Mouse (Mus musculus) CH12.LX (cell line): ENCODE data around the gene Ankrd39. TPM values are rescaled to one million over a fixed set of nuclear protein-coding genes. Genes with fewer than 3 reads are reported as not detected.

ENCODE experiments used
- DNase-seq: peaks from one replicate; pipeline ENCODE4 v3.0.0-alpha.2; 2013; ENCODE audit errors: extremely low read depth
- H3K27ac ChIP-seq: 2 replicates; pipeline ENCODE4 v1.5.1; 2012; ENCODE audit warnings: low read depth, mild to moderate bottlenecking, control low read depth, moderate library complexity; ENCODE audit not compliant: insufficient read depth
- H3K27me3 ChIP-seq: replicated peaks from 2 replicates; pipeline ENCODE3; 2012; ENCODE audit warnings: inconsistent platforms
- H3K36me3 ChIP-seq, 2 experiments: replicated peaks in 1 of 2; 2 replicates each; pipeline versions ENCODE3 to v1.6.1; 2012; ENCODE audit warnings: inconsistent platforms in 1 of 2, low read length in 1 of 2, mild to moderate bottlenecking in 1 of 2, mixed read lengths in 1 of 2, moderate library complexity in 1 of 2; ENCODE audit not compliant: control insufficient read depth in 1 of 2, insufficient read depth in 1 of 2
- H3K4me1 ChIP-seq, 2 experiments: 2 replicates each; pipeline ENCODE4 v1.6.1; 2012; ENCODE audit warnings: inconsistent platforms in 1 of 2, moderate library complexity in 1 of 2; ENCODE audit not compliant: insufficient read depth in 2 of 2, control insufficient read depth in 1 of 2
- H3K4me2 ChIP-seq: 2 replicates; pipeline ENCODE4 v1.6.1; 2012; ENCODE audit warnings: low read depth, mild to moderate bottlenecking, control low read depth; ENCODE audit not compliant: poor library complexity, insufficient read depth, severe bottlenecking
- H3K4me3 ChIP-seq, 3 experiments: fragments of 150-350 bp in 1 of 3; sonication (generic) in 1 of 3; replicated peaks in 1 of 3; 2 replicates each; pipeline versions ENCODE3 to v1.5.1; 2011 to 2012; ENCODE audit warnings: low read depth in 2 of 3, low read length in 2 of 3, mild to moderate bottlenecking in 2 of 3, moderate library complexity in 2 of 3, control low read depth in 1 of 3, improper control_type of control experiment in 1 of 3, inconsistent platforms in 1 of 3, mixed read lengths in 1 of 3; ENCODE audit not compliant: poor library complexity in 1 of 3
- H3K79me2 ChIP-seq: replicated peaks from 2 replicates; pipeline ENCODE4 v1.6.1; 2012; ENCODE audit warnings: mild to moderate bottlenecking, moderate library complexity; ENCODE audit not compliant: control insufficient read depth, poor library complexity, insufficient read depth, severe bottlenecking; ENCODE audit errors: extremely low read depth
- H3K9ac ChIP-seq: 2 replicates; pipeline ENCODE4 v1.6.1; 2012; ENCODE audit warnings: low read depth, mild to moderate bottlenecking, control low read depth, moderate library complexity; ENCODE audit not compliant: insufficient read depth
- H3K9me3 ChIP-seq: replicated peaks from 2 replicates; pipeline ENCODE3; 2012; ENCODE audit warnings: low read length, inconsistent platforms, mixed read lengths
- CHD2 ChIP-seq: IDR thresholded peaks from 2 replicates; pipeline ENCODE4 v1.6.1; 2011; ENCODE audit warnings: low read length, improper control_type of control experiment
- EP300 ChIP-seq: IDR thresholded peaks from 2 replicates; pipeline ENCODE4 v1.6.1; 2011; ENCODE audit warnings: low read length, improper control_type of control experiment
- JUN ChIP-seq: IDR thresholded peaks from 2 replicates; pipeline ENCODE4 v1.6.1; 2011; ENCODE audit warnings: low read depth, mild to moderate bottlenecking, low read length, improper control_type of control experiment, moderate library complexity; ENCODE audit not compliant: insufficient read depth
- JUND ChIP-seq: conservative IDR thresholded peaks from 2 replicates; pipeline ENCODE4 v1.6.1; 2011; ENCODE audit warnings: low read depth, low read length, improper control_type of control experiment
- KAT2A ChIP-seq: IDR thresholded peaks from 2 replicates; pipeline ENCODE4 v1.6.1; 2012; ENCODE audit warnings: low read length, improper control_type of control experiment, inconsistent platforms; ENCODE audit not compliant: insufficient replicate concordance
- TCF12 ChIP-seq: IDR thresholded peaks from 2 replicates; pipeline ENCODE4 v1.6.1; 2014; ENCODE audit warnings: low read depth, mild to moderate bottlenecking, inconsistent platforms, low read length, improper control_type of control experiment
- USF1 ChIP-seq: IDR thresholded peaks from 2 replicates; pipeline ENCODE4 v1.6.1; 2014; ENCODE audit warnings: low read depth, mild to moderate bottlenecking, inconsistent platforms, low read length, improper control_type of control experiment
- USF2 ChIP-seq: conservative IDR thresholded peaks from 2 replicates; pipeline ENCODE4 v1.6.1; 2011; ENCODE audit warnings: low read depth, low read length, improper control_type of control experiment
- dilution Hi-C: fragments of 300-500 bp; cut with MboI; formaldehyde crosslinking; loops from 2 replicates; pipeline ENCODE4 v1.14.3; 2020; ENCODE audit warnings: low sequenced_read_pairs; ENCODE audit not compliant: extremely low pct_unique_long_range_greater_than_20kb, extremely low pct_ligation_motif_present
- in situ Hi-C: fragments of 300-500 bp; cut with MboI; formaldehyde crosslinking; loops from 3 replicates; pipeline ENCODE4 v1.14.3; 2019; ENCODE audit warnings: low sequenced_read_pairs, low pct_ligation_motif_present, low pct_unique_long_range_greater_than_20kb, mixed read lengths
- polyA plus RNA-seq: library from polyadenylated mRNA; unstranded; fragments of >175 nt; gene quantifications from 2 replicates; pipeline ENCODE4 v1.2.1, GENCODE M21; 2012; ENCODE audit warnings: low read depth; ENCODE audit not compliant: insufficient read length
- total RNA-seq, 2 experiments: library from RNA; depleted of rRNA; stranded (reverse); fragments of 300-350 nt in 1 of 2; fragments of >200 nt in 1 of 2; gene quantifications; 2 replicates each; pipeline ENCODE4 v1.2.3; 2012 to 2014

Ankrd39 gene
- total and polyA plus RNA-seq, 3 experiments, result 4.3 to 14.8 (median 11.6) TPM

DNA sequence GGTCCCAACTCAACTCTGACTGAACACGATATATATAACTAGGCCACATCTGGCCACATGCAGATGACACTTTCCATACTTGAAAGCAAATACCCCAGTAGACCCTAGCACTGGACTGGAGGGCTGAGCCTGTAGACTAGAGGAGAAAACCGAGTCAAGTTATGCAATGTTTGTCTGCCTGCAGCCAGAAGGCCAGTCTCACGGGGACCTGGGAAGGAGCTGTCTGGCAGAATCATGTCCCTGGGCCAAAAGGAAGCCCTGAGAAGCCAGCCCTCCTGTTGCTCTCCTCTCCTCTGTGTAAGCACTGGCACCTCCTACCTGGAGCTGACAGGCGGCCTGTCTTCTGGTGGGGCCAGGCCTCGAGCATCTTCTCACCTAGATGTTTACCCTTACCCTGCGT is 28.1 kb upstream of the Ankrd39 start:
- no peak overlapping the region for H3K4me2 ChIP-seq
- H3K79me2 ChIP-seq, result no peaks in the 10 kb centered on the region
- no peak for TF ChIP-seq JUN
- no peak for TF ChIP-seq KAT2A
- H3K36me3 ChIP-seq, result no peaks in the 10 kb centered on the region
- H3K4me3 ChIP-seq, result no peak overlapping the region
- no peaks in the 10 kb centered on the region for H3K9me3 ChIP-seq
- in situ Hi-C loops (no loop called here), dilution Hi-C loops (no loop called here)
- H3K27me3 ChIP-seq, result no peaks in the 10 kb centered on the region
- H3K4me1 ChIP-seq, result peaks cover 2 to 23% of the 10 kb centered on the region in 2 experiments; a peak in 3 of 4 replicates
- DNase-seq, result no peak
- H3K27ac ChIP-seq, result no peak overlapping the region
- H3K9ac ChIP-seq, result no peak overlapping the region

- dilution Hi-C loops, result no loop called here
- DNase-seq, result no peak
- H3K9me3 ChIP-seq, result no peaks in the 10 kb centered on the region
- no peak overlapping the region for H3K4me3 ChIP-seq
- peaks cover 2 to 21% of the 10 kb centered on the region in 2 experiments; a peak in 3 of 4 replicates for H3K4me1 ChIP-seq
- TF ChIP-seq CHD2 (0 out of 2 replicates have a peak, but pooled peaks have one; percentile 41), JUND (no peak)
- H3K36me3 ChIP-seq, result no peaks in the 10 kb centered on the region
- H3K9ac ChIP-seq, result no peak overlapping the region
- no peaks in the 10 kb centered on the region for H3K27me3 ChIP-seq
- no peaks in the 10 kb centered on the region for H3K79me2 ChIP-seq
- H3K4me2 ChIP-seq, result no peak overlapping the region
- in situ Hi-C loops, result no loop called here
- H3K27ac ChIP-seq, result no peak overlapping the region
These were observed 27.1 kb upstream of the Ankrd39 start for GRCm38 (mm10) chr1:36574196-36574955.

DNA sequence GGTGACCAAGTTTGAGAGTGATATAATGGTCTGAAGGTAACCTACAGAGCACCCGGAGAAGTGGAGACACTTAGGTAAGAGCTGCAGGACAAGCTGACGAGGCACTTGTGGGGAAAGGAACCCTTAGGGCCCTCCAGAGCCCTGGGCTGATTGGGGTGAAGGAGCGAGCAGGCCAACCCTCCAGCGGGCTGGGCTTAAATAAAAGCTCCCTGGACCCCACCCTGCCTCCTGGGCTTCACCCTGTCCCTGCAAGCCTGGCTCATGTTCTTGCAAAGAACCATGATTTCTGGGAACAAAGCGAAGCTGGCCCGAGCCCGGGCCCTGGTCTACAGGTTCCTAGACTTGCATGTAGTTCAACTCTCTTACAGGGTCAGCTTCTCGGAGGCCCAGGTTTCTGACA is 26.3 kb upstream of the Ankrd39 start:
- in situ Hi-C loops, result no loop called here
- H3K4me1 ChIP-seq, result peaks cover 2 to 26% of the 10 kb centered on the region in 2 experiments; a peak in 3 of 4 replicates
- H3K9ac ChIP-seq, result no peak overlapping the region
- TF ChIP-seq EP300, result no peak
- H3K4me3 ChIP-seq, result no peak overlapping the region
- no peaks in the 10 kb centered on the region for H3K36me3 ChIP-seq
- DNase-seq, result no peak
- no peaks in the 10 kb centered on the region for H3K27me3 ChIP-seq
- no peaks in the 10 kb centered on the region for H3K79me2 ChIP-seq
- no peaks in the 10 kb centered on the region for H3K9me3 ChIP-seq
- no peak overlapping the region for H3K27ac ChIP-seq
- dilution Hi-C loops, result no loop called here
- no peak overlapping the region for H3K4me2 ChIP-seq

- H3K4me1 ChIP-seq, result peaks cover 2 to 26% of the 10 kb centered on the region in 2 experiments; a peak in 3 of 4 replicates
- in situ Hi-C loops, result no loop called here
These were observed 25.5 kb upstream of the Ankrd39 start for GRCm38 (mm10) chr1:36572709-36573108.

More at GRCm38 (mm10) chr1:36572709-36573108, 25.5 kb upstream of the Ankrd39 start:
- H3K27me3 ChIP-seq, result no peaks in the 10 kb centered on the region
- no peak overlapping the region for H3K4me3 ChIP-seq
- DNase-seq, result no peak
- H3K4me2 ChIP-seq, result no peak overlapping the region
- H3K9ac ChIP-seq, result no peak overlapping the region
- no peaks in the 10 kb centered on the region for H3K9me3 ChIP-seq
- no peaks in the 10 kb centered on the region for H3K36me3 ChIP-seq
- TF ChIP-seq USF2 (peak; percentile 36), TCF12 (no peak), USF1 (peak; percentile 51)
- dilution Hi-C loops, result no loop called here
- H3K79me2 ChIP-seq, result no peaks in the 10 kb centered on the region
- no peak overlapping the region for H3K27ac ChIP-seq
